Mouse (Mus musculus): ENCODE data around the gene Gm11127. TPM values are rescaled to one million over a fixed set of nuclear protein-coding genes. Genes with fewer than 3 reads are reported as not detected.
A peak's percentile ranks its signal among the peaks of the same experiment; 100 is the strongest.

The Gm11127 gene
- total and polyA plus RNA-seq, 2 experiments: not detected

DNA sequence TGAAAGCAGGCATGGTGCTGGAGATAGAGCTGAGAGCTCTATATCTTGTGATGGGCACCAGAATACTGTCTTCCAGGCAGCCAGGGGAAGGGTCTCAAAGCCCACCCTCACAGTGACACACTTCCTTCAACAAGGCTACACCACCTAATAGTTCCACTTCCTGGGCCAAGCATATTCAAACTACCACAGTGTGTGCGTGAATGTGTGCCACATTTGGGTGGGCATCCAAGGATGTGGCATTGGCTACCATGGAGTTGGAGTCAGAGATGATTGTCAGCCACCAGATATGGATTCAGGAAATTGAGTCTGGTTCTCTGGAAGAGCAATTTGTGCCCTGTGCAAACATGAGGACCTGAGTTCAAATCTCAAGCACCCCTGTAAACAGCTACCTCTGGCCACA is 36.9 kb downstream of the Gm11127 start:
- no peaks in the 10 kb centered on the region for H3K27me3 ChIP-seq (ENCODE audit: control insufficient read depth, insufficient read depth, low read length)
- DNase-seq (ENCODE audit: extremely low read depth, low read depth, low spot score): no peak
- peaks cover 9% of the 10 kb centered on the region for H3K4me1 ChIP-seq (ENCODE audit: control insufficient read depth, insufficient read depth, low read length)
- no peaks in the 10 kb centered on the region for H3K79me2 ChIP-seq (ENCODE audit: control insufficient read depth, insufficient read depth, low read length)
- no peak overlapping the region for H3K9ac ChIP-seq (ENCODE audit: low read depth, low read length)
- no peak for TF ChIP-seq CTCF (IDR thresholded peaks at IDR 0.05; ENCODE audit: low read depth, low read length)
- TF ChIP-seq POLR2A (IDR thresholded peaks at IDR 0.05; ENCODE audit: extremely low read depth, insufficient read depth, low read length): no peak
- H3K27ac ChIP-seq (replicated peaks; ENCODE audit: insufficient read depth, low read depth, low read length): peak overlapping the region; percentile 72
- H3K4me3 ChIP-seq (ENCODE audit: insufficient read depth, low read depth, low read length): no peak overlapping the region
- H3K36me3 ChIP-seq (ENCODE audit: control insufficient read depth, insufficient read depth, low read length): no peaks in the 10 kb centered on the region
- 93% methylated on average over 1 of the region's 1 CpGs for WGBS

DNA sequence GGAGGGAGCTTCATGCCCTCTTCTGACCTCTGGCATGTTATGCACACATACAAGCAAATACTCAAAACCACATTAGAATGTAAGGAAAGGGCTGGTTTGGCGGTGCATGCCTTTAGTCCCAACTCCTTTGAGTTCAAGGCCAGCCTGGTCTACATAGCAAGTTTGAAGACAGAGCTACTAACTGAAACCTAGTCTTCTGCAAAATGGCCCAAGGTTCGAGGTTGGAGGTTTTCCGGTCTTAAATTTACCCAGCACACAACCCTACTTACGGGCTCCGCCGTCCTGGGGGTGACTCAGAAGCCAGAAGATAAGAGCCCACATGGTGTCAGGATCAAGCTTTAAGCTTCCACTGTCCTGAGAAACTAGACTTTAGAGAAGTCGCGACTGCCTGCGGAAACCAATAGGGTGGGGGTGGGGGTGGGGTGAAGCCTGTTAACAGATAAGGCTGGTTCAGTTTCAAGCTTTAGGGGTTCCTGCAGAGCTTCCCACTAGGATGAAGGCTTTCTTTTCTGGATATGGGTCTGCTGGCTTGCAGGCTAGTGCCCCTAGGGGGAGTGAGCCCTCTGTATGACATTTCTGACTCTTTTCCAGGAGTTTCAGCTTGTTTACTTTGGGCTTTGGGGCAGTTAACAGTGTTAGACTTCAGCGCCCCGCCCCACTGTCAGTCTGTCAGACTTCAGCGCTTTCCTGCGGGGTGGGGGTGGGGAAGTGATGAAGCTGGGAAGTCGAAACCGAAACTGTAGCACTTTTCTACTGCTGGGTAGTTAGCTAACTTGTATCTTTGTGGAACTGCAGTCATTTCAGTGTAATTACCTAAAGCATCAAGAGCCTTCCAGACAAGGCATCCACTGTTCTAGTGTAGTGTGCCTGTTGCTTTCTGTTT is 37.7 kb downstream of the Gm11127 start, which contains the start of gene H2-T24:
H2-T24 (minus strand) TSS at position 370 of the 883 bp plus-strand sequence.
- peak; percentile 82 for DNase-seq (ENCODE audit: extremely low read depth, low read depth, low spot score)
- TF ChIP-seq POLR2A (IDR thresholded peaks at IDR 0.05; ENCODE audit: extremely low read depth, insufficient read depth, low read length) (no peak), CTCF (IDR thresholded peaks at IDR 0.05; ENCODE audit: low read depth, low read length) (peak; percentile 18; the same call in 1 of the 2 replicates)
- peak within 1 kb of the TSS; percentile 87 for H3K27ac ChIP-seq (replicated peaks; ENCODE audit: insufficient read depth, low read depth, low read length)
- peak within 1 kb of the TSS; percentile 59 for H3K4me3 ChIP-seq (ENCODE audit: insufficient read depth, low read depth, low read length)
- peak within 1 kb of the TSS; percentile 54 for H3K9ac ChIP-seq (ENCODE audit: low read depth, low read length)
- H3K27me3 ChIP-seq (ENCODE audit: control insufficient read depth, insufficient read depth, low read length): no peaks in the 10 kb centered on the region
- WGBS: 19% methylated on average over 15 of the region's 15 CpGs
- H3K79me2 ChIP-seq (ENCODE audit: control insufficient read depth, insufficient read depth, low read length): no peaks in the 10 kb centered on the region
- peaks cover 9% of the 10 kb centered on the region for H3K4me1 ChIP-seq (ENCODE audit: control insufficient read depth, insufficient read depth, low read length)
- H3K36me3 ChIP-seq (ENCODE audit: control insufficient read depth, insufficient read depth, low read length): no peaks in the 10 kb centered on the region

DNA sequence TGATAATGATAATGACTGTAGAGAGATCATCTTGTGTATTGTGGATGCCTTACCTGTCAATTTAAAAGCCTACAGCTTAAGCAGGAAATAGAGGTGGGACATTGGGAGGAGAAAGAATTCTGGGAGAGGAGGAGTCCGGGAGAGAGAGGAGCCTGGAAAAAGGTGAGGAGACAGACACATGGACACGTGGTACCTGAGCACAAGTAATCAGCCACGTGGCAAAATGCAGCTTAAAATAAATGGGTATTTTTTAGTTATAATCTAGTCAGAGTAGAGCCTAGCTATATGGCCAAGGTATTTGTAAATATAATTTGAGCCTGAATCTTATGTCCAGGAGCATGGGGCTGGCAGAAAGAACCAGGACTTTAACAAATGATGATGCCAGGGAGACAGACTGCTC is 38.7 kb downstream of the Gm11127 start:
- WGBS: 53% methylated on average over 3 of the region's 3 CpGs
- H3K36me3 ChIP-seq (ENCODE audit: control insufficient read depth, insufficient read depth, low read length): peaks cover 2% of the 10 kb centered on the region; the same call in 1 of the 2 replicates
- TF ChIP-seq CTCF (IDR thresholded peaks at IDR 0.05; ENCODE audit: low read depth, low read length) (no peak), POLR2A (IDR thresholded peaks at IDR 0.05; ENCODE audit: extremely low read depth, insufficient read depth, low read length) (no peak)
- H3K79me2 ChIP-seq (ENCODE audit: control insufficient read depth, insufficient read depth, low read length): no peaks in the 10 kb centered on the region
- no peaks in the 10 kb centered on the region for H3K27me3 ChIP-seq (ENCODE audit: control insufficient read depth, insufficient read depth, low read length)
- no peak for DNase-seq (ENCODE audit: extremely low read depth, low read depth, low spot score)
- H3K9ac ChIP-seq (ENCODE audit: low read depth, low read length): peak overlapping the region; percentile 54; the same call in 1 of the 2 replicates
- H3K27ac ChIP-seq (replicated peaks; ENCODE audit: insufficient read depth, low read depth, low read length): peak overlapping the region; percentile 87
- peaks cover 9% of the 10 kb centered on the region for H3K4me1 ChIP-seq (ENCODE audit: control insufficient read depth, insufficient read depth, low read length)
- peak overlapping the region; percentile 59 for H3K4me3 ChIP-seq (ENCODE audit: insufficient read depth, low read depth, low read length)

DNA sequence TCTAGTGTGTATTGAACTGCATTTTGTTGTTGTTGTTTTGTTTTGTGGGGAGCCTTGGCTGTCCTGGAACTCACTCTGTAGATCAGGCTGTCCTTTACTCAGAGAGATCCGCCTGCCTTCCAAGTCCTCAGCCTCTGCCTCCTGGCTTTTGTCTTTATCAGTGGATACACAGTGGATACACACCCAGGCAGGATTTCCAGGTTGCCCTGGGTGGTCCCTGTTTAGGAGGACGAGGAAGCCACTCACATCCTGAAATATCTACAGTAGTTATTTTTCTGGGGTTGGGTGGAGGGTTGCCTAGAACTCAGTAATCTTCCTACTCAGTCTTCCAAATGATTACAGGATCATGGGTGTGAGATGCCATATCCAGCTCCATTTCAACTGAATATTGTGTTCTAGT is 39.2 kb downstream of the Gm11127 start:
- no peak for DNase-seq (ENCODE audit: extremely low read depth, low read depth, low spot score)
- H3K36me3 ChIP-seq (ENCODE audit: control insufficient read depth, insufficient read depth, low read length): peaks cover 6% of the 10 kb centered on the region; the same call in 1 of the 2 replicates
- peaks cover 8% of the 10 kb centered on the region for H3K4me1 ChIP-seq (ENCODE audit: control insufficient read depth, insufficient read depth, low read length)
- 66% methylated on average over 2 of the region's 2 CpGs for WGBS
- H3K27me3 ChIP-seq (ENCODE audit: control insufficient read depth, insufficient read depth, low read length): no peaks in the 10 kb centered on the region
- TF ChIP-seq CTCF (IDR thresholded peaks at IDR 0.05; ENCODE audit: low read depth, low read length) (no peak), POLR2A (IDR thresholded peaks at IDR 0.05; ENCODE audit: extremely low read depth, insufficient read depth, low read length) (no peak)
- no peak overlapping the region for H3K27ac ChIP-seq (replicated peaks; ENCODE audit: insufficient read depth, low read depth, low read length)
- 0 out of 2 replicates have a peak overlapping the region, but pooled peaks have one; percentile 5 for H3K4me3 ChIP-seq (ENCODE audit: insufficient read depth, low read depth, low read length)
- no peak overlapping the region for H3K9ac ChIP-seq (ENCODE audit: low read depth, low read length)
- no peaks in the 10 kb centered on the region for H3K79me2 ChIP-seq (ENCODE audit: control insufficient read depth, insufficient read depth, low read length)

DNA sequence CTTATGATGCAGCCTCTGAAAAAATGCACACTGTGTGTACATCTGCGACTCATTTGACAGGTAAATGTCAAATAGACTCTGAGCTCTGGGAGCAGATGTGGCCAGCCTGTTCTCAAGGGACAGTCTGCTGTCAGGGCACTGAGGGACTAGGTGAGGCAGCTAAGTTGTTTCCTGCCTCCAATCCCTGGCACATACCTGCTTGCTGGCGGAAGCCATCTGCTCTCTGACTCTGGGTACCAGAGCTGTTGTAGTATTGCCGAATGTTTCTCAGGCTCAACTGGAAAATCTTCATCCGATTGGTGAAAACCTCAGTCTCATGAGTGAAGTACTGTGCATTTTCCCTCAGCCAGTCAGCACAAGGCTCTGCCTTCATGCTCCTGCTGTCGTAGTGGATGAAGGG is 41.1 kb downstream of the Gm11127 start:
- Histone ChIP-seq H3K27ac (replicated peaks; ENCODE audit: insufficient read depth, low read depth, low read length) (no peak overlapping the region), H3K79me2 (ENCODE audit: control insufficient read depth, insufficient read depth, low read length) (no peaks in the 10 kb centered on the region), H3K36me3 (ENCODE audit: control insufficient read depth, insufficient read depth, low read length) (peaks cover 6% of the 10 kb centered on the region; the same call in 1 of the 2 replicates), H3K4me1 (ENCODE audit: control insufficient read depth, insufficient read depth, low read length) (0 out of 2 replicates have a peak, but pooled peaks cover 3% of the 10 kb centered on the region), H3K4me3 (ENCODE audit: insufficient read depth, low read depth, low read length) (no peak overlapping the region), H3K27me3 (ENCODE audit: control insufficient read depth, insufficient read depth, low read length) (no peaks in the 10 kb centered on the region), H3K9ac (ENCODE audit: low read depth, low read length) (no peak overlapping the region)
- no peak for TF ChIP-seq CTCF (IDR thresholded peaks at IDR 0.05; ENCODE audit: low read depth, low read length)
- TF ChIP-seq POLR2A (IDR thresholded peaks at IDR 0.05; ENCODE audit: extremely low read depth, insufficient read depth, low read length): no peak
- no peak for DNase-seq (ENCODE audit: extremely low read depth, low read depth, low spot score)
- 91% methylated on average over 5 of the region's 5 CpGs for WGBS
